Mouse (Mus musculus) erythroblast, embryonic 14.5 days (primary cell): ENCODE results near the gene Fez1.

ENCODE experiments used
- GATA1 ChIP-seq: IDR thresholded peaks from 2 replicates; pipeline ENCODE4 v1.6.1; 2012; ENCODE audit warnings: low read length, inconsistent platforms, mixed read lengths
- TAL1 ChIP-seq: IDR thresholded peaks from 3 replicates; pipeline ENCODE4 v1.6.1; 2012; ENCODE audit warnings: low read length, inconsistent platforms, mixed read lengths

GRCm38 (mm10) chr9:36852175-36852574, 30.5 kb downstream of the Fez1 start:
- TF ChIP-seq TAL1, result no peak
- TF ChIP-seq GATA1, result no peak
